Mouse (Mus musculus) left cerebral cortex, adult 8-10 months (tissue): ENCODE data around the gene Spsb1. TPM values are rescaled to one million over a fixed set of nuclear protein-coding genes. Genes with fewer than 3 reads are reported as not detected.
A peak's percentile ranks its signal among the peaks of the same experiment; 100 is the strongest.

Experiments used
- DNase-seq, 2 experiments: peaks; one replicate each; pipeline ENCODE4 v3.0.0; 2022; ENCODE audit warnings: low spot score in 2 of 2
- total RNA-seq, 4 experiments: library from RNA; stranded (reverse); gene quantifications; 2 replicates each; pipeline ENCODE4 v1.2.4; 2022

Spsb1 gene
- total RNA-seq: 10 to 100 TPM; 21.6 to 30.4 (median 23.9) TPM

DNA sequence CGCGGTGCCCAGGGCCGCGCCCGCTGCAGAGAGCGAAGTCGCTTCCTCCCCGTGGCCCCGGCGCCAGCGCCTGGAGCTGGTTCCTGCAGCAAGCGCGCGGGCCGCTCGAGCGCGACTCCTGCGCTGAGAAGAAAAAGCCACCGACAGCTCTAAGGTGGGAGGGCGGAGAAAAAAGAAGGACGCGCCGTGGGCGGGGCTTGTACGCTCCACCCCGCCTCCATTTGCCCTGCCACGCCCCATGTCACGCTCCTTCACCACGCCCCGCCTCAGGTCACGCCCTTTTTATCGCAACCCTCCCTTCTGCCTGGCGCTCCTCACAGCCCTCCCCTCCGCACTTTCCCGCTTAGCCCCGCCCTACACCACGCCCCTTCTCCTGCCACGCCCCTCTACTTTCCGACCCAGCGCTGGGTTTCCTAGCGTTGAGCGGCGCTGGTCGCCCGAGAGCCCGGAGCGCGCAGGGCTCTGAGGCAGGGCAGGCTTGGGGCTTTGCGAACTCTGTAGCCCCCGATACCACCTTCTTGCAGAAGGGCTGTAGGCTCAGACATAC lies at the start of gene Spsb1:
Spsb1 (minus strand) TSS at position 151 of the 547 bp plus-strand sequence.
- peak; percentile 90 to 94 for DNase-seq

DNA sequence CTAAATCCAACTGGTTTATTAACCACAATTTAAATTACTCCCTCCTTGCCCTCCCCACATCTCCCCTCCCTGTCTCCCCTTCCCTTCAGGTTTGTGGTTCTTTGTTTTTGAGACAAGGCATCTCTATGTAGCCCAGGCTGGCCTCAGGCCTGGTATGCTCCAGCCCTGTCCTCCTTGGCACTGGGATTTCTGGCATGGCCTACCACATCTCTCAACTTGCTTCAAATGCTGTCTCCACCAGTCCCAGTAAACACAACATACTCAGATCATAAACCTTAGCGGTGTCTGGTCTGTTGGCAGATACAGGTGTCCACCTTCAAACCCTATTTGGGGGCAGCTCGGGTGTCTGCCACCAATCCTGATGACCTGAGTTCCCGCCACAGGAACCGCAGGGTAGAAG lies 48.8 kb upstream of the Spsb1 start:
- DNase-seq: no peak

DNA sequence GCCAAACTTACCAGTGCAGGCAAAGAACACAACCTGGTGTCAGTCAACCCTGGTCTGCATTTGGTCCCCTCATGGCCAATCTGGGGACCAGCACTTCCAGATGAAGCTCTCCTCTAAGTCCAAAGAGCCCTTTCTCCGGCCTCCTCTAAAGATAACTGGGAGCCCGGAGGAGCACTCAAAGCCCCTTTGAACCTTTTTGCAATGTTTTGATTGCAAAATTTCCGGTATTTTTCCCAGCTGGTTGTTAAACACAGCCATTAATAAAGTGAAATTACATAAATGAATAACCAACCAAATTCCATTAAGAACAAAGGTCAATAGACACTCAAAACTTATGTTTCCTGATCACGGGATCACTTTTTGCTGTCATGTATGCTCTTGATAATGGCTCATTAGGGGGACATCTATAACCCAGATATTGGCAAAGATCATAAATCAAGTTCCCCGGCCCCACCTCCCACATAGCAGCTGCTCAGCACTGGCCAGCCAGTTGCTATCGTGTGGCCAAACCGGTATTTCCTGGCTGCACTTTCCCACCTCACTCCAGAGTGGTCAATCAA lies 48.3 kb upstream of the Spsb1 start:
- no peak for DNase-seq

DNA sequence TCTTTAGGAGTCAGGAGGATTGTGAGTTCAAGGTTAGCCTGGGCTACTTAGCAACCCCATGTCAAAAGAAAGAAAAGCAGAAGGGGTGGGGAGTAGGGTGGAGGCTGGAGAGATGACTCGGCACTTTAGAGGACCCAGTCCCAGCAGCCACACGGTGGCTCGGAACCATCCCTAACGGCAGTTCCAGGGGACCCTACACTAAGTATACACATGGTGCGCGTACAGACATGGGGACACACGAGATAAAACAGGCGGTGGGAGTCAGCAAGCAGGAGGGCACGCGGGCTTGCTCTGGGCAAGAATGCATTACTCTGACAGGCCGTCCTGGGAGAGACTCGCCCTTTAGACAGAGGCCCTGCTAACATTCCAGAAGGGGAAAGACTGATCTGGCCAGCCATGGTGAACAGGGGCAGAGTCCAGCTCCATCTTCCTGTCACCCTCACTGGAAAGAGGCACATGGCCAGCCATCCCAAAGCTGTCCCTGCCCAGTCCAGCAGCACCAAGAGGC lies 47.2 kb upstream of the Spsb1 start:
- no peak for DNase-seq

DNA sequence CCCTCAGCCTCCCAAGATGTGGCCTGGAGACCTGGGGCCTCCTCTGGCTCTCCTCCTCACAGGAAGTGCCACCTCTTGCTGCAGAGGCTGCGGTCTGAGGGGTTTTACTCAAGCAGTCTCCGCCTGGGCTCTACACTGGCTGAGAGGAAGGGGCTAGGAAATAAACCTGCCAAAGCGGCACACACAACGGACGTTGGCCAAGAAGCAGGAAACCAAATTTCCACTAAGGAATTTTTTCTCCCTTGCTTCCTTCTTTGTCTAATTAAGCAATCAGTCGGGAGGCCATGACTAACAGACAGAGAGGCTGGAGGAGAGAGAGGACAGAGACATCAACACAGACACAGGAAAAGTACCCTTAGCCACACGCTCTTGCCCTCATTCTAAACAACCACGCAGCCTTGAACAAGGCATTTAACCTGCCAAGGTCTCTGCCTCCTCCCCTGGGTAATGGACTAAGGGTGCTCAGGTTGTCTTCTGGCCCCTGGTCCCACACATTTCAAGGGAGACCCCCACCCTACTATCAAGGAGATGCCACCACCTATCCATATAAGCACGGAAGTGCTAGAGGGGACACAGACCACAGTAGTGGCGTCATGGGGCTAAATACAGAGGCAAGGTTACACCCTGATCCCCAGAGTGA lies 46.5 kb upstream of the Spsb1 start:
- DNase-seq: no peak

DNA sequence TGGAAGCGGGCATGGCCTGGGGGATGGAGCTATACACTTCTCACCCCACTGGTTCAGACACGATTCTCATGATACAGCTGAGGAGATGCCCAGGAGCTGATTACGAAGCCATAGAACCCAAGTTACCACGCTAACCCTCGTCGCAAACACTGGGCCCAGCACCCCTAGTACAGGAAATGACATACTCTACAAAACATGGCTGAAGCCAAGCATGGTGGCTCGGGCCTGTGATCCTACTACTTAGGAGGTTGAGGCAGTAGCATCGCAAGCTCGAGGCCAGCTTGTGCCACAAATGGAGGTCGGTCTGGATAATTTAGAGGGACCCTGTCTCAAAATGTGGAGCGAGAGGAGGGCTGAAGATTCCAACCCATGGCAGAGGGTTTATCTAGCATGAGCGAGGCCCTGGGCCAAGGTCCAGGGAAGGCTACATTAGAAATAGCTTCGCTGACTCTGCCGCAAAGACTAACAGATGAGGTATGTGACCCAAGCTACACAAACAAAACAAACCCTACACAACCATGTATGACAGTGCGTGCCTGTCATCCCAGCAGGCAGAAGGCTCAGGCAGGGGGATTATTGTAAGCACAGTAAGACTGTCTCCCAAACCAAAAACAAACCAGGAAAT lies 45.2 kb upstream of the Spsb1 start:
- no peak for DNase-seq

DNA sequence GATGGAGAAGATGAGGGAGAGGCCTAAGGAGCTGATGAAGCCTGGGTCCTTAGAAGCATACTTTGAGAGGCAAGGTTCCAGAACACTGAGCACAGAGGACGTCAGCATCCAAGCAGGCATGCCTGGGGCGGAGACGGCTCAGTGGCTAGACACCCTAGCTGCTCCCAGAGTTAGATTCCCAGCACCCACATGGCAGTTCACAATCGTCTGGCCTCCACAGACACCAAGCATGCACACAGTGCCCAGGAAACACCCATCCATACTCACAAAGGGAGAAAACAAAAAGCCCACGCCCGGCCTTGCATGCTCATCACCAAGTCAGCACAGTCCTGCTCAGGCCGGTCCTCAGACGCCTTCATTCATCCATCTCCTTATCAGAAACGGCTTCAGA lies 44.7 kb upstream of the Spsb1 start:
- DNase-seq: no peak

DNA sequence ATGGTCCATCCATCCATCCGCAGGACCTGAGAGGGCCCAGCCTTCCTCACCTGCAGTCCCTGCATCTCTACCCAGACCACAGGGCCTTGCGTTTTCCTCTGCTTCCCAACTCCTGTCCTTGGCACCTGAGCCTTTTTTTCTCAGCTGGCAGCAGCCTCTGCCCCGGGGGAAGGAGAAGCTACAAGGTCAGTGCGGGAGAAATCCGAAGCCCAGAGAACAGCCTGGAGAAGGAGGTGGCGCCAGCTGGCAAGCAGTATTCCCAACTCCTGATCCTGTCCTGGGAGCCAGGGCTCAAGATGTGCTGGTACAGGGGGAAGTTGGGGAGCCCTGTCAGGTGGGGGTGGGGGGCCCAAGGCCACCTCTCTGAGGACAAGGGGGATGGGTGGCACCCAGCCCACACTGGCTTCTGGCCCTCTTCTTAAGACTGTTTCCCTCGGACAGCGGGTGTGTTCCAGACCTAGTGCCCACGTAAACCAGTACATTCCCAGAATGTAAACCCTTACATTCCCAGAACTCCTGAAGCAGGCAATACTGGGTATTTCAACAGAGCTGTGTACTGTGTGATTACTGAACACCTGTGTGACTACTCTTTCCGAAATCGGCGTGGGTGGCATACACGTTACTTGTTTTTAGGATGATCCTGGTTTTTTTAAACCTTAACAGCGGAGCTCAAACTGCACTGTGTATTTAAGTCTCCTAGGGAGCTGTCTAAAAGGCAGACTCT lies 44.1 kb upstream of the Spsb1 start:
- DNase-seq: no peak

DNA sequence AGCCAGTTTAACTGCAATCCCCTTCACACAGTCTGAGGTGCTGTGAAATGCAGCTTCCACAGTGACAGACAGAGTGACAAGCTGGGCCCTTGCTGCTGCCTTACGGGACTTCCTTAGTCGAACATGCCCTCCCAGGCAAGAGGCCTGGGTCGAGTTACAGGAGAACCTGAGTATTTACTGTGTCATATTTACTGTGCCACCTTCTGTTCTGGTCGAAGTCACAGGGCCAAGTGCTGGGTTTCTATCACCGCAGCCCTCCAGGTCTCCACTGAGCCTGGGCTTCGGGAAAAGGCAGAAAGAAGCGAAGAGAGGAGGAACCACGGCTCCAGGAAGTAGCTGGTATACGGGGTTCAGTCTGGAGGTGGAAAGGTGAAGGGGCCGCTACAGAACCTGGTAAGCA lies 43.2 kb upstream of the Spsb1 start:
- DNase-seq: no peak

DNA sequence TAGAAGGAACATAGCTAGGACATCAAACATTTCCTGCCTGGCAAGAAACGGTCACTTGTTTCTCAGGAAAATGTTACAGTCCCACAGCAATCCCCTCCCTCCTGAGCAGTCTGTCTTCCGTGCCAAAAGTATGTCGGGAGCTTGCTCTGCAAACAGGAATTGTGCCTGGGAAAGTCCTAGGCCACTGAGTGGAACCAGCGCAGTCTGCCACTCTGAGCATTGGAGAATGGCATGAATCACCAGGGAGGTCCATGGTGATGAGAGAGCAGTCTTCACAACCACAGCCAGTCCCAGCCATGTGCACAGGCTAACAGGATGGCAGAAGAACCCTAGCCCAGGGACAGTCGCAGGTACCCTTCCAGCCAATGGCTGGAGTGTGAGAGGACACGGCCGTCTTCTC lies 41.6 kb upstream of the Spsb1 start:
- DNase-seq: no peak

DNA sequence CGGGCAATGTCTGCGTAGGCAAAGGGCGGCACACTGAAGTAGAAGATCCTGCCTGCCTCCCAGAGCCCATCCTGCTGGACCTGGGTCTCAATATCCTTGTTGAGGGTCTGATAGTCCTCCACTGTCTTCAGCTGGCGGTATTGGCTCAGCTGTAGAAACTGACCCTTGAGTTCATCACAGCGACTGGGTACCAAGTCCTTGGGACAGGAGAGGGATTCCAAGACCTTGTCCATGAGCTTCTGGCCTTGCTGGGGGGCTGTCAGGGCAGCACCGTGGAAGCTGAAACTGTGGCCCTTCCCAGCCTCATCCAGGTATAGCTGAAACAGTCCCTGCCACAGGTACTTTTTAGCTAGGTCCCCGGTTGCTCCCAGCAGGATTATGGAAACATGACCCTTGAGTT lies 41.1 kb upstream of the Spsb1 start:
- DNase-seq: no peak

DNA sequence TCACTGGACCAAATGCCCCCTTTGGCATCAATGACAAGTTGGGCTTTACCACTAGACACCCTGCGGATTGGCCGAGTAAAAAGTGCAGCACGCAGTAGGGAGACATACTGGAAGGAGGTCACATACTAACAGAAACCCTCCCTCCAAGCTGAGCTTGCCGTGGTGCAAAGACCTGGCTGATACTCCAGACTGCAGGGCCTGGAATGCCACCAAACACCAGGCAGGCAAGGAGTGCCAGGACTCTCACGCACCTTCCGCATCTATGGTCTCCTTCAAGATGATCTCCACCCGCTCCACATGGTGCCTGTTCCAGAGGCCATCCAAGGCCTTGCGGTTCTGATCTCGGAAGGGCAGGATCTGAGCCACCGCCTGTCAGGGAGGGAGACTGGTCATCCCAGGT lies 39.4 kb upstream of the Spsb1 start:
- DNase-seq: no peak

DNA sequence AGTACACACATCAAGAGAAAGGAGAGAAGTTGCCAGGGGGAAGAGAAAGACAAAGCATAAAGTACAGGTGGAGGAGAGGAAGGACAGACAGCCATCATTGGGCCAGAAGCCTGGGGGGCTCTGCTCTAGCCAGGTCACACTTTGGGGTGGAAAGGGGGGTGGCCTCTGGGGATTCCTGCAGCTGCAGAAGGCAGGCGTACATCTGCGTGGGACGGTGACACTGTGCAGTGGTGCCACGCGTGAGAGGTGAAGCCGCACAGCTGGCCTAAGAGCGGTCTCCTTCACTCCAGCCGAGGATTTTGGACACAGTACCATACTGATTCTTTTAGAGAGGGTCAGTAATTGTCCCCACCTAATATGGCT lies 37.8 kb upstream of the Spsb1 start:
- DNase-seq: no peak

DNA sequence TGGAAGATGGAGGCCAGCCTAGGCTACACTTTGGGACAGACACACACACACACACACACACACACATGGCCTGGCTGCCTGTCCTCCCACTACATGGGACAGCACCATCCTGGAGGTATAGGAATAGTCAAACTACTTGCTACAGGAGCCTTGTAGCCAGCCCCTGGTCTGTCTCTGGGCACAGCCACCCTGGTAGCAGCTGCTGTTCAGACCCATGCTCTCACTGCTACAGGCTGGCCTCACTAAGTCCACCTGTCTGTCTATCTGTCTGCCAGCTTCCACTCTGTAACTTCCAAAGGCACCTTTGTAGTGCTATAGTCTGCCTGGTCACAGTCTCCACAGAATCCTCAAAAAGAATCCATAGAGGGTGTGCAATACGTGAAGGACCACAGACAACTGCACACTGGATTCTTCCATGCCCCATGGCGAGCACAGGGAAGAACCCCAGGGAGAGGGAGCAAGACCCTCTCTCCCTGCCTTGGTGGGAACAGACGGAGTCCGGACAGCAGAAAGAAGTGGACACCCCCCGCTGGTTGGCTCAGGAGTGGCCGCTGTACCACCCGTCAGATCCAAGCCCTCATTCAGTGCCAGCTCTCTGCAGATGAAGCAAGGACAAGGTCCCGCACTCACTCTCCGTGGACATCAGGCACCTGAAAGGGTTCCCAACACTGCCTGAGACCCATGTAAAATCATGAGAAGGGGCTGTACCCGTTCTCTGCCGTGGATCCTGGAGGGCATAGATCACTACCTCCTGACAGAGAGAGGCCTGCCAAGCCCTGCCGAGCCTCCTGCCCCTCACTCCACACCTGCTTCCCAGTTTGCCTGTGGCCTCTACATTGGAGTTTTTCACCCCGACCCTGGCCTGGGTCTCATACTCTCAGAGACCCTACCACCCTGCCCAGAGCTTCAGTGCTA lies 37.2 kb upstream of the Spsb1 start:
- DNase-seq: no peak

DNA sequence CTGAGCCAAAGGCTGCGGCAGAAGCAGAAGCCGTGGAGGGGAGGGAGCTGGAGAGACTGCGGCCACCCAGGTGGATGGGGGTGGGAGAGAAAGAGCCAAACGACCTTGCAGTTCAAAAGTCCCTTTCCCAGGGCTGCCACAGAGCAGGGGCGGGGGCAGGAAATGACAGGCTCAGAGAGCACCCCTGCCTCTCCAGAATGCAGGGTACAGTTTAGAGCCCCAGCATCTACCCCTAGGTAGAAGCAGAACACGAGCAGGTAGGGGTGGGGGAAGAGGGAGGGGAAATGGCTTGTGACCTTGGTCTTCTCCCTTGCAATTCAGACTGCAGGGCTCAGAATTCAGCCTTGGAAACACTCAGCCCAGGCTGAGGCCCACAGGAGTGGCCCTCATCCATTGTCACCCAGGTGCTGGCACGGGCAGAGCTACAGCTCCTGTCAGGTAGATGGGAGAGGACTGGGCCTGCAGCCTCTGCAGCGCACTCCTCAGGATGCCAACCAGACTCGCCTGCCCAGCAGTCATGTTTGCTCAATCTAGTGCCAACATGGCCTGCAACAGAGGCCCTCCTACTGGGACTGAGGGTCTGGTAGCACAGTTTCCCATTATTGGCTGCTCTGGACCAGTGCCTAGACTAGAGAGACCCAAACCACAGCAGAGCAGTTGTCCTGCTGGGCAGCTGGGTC lies 36.3 kb upstream of the Spsb1 start:
- no peak for DNase-seq

DNA sequence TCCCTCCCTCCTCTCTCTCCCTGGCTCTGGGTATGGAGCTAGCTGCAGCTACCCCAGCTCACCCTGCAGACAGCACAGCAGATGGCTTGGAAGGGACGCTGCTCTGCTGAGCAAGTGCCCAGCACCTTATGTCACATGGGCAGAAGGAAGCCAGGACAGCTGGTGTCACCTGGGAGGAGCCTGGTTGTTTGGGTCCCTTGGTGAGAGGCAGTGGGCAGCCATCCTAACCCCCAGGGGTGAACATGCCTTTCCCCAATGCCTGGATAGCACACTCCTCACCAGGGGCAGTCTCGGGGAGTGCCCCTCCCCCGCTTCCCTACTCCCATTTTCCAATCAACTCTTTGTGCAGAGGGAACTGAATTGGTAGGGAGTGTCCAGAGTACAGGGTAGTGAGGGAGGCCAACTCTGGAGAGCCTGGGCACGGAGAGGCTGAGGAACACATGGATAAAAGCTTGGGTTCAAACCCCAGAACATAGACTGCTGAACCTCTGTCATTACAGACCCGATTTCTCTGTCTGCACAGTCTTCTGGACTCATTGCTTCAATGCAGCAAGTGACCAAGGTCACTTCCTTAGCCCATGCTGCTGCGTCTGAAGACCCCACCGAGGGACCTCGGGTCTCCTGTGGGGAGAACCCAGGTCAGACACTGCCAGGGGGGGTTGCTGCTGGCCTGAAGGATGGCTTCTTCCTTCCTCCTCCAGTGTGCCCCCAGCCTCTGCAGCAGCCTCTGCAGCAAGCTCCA lies 35.5 kb upstream of the Spsb1 start:
- no peak for DNase-seq

DNA sequence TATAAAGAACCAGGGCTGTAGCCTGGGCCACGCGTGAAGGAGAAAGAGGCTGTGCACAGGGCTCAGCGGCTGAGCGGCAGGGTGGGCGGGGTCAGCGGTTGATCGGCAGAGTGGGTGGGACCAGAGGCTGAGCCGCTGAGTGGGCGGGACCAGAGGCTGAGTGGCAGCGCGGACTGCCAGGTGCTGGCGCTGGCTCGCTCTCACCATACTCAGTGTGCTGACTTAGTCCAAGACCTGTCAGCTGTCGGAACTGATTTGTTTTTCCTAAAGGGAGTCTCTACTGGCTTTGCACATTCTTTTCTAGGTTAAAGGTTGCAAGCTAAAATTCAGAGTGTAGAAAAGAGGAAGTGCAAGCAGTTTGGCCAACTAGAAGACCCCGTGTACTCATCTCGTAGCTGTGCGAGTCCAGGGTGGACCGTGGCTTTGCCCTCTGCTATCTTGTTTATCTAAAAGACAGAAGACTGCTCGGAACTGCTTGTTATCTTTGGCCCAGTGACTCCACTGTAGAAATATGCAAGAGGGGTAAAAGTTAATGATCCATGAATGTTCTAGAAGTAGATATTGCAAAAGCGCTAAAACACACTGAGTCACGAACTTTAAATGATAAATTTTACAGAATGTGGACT lies 34.2 kb upstream of the Spsb1 start:
- peak in 1 of 2 experiments; percentile 84 for DNase-seq

DNA sequence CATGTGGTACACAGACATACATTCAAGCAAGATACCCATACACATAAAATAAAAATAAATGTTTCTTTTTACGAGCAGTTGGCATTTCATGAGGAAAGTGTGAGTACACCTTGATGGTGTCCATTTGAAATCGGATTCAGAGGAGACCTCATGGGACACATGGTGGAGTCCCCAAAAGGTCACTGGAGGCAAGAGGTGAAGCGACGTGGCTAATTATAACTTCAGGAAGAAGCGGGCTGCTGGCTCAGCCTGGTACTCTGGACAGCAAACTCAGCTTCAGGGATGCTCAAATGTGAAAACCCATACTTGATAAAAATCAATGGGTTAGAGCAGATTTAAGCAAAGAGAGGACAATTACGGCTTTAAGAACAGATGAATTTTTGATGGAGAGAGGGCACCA lies 33.5 kb upstream of the Spsb1 start:
- DNase-seq: no peak

DNA sequence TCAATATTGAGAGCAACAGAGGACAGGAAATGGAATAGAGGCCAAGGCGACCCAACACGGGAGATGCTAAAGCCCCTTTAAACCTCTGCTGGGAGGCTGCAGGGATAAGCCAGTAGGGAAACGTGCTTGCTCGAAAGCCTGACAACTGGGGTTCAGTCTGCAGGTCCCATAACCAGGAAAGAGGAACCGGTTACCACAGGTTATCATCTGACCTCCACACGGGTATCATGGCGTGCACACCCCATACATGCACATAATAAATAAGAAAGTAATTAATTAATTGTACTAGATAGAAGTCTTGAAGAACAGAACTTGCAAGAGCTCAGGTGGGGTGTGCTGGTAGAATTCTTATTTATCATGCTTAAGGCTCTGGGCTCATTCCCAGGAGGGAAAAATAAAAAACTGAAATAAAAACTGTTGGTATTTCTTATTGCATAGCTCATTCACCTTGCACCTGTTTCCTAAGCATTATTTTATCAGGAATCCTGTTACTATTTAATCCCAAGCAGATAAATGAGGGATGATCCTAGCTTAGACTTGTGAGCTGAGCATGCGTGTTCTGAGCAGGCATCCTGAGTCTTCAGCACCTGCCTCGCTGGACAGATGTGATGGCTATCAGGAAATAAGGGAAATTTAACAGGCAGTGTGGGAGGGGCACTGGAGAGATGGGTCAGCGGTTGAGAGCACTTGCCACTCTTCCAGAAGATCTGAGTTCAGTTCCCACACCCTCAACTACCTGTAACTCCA lies 32.0 kb upstream of the Spsb1 start:
- DNase-seq: no peak
